Mouse (Mus musculus): ENCODE measurements around the gene Upf2. TPM values are rescaled to one million over a fixed set of nuclear protein-coding genes. Genes with fewer than 3 reads are reported as not detected.

The Upf2 gene
- total RNA-seq (2021), result 10 to 100 TPM; 12.9 to 14.3 TPM

GRCm38 (mm10) chr2:5950766-5951595 lies at the start of gene Upf2:
Upf2 (plus strand) TSS chr2:5951469.
- intact Hi-C loops (cut with DNase I), result loop anchor here (5.0 kb wide), 1 partner anchor 54 kb away; the partner anchor contains the start of gene Sec61a2
- DNase-seq (ENCODE audit: low spot score), result peak; percentile 92

GRCm38 (mm10) chr2:5906092-5906491 lies 45.2 kb upstream of the Upf2 start:
- intact Hi-C loops (cut with DNase I), result no loop called here
- no peak for DNase-seq (ENCODE audit: low spot score)

- no peak for DNase-seq (ENCODE audit: low spot score)
- intact Hi-C loops (cut with DNase I), result no loop called here
Measured at GRCm38 (mm10) chr2:5906625-5907024, 44.6 kb upstream of the Upf2 start.

GRCm38 (mm10) chr2:5911282-5911965 lies 39.8 kb upstream of the Upf2 start:
- intact Hi-C loops (cut with DNase I), result no loop called here
- DNase-seq (ENCODE audit: low spot score), result no peak

- intact Hi-C loops (cut with DNase I), result no loop called here
- DNase-seq (ENCODE audit: low spot score), result no peak
Measured at GRCm38 (mm10) chr2:5922823-5923222, 28.4 kb upstream of the Upf2 start.

- DNase-seq (ENCODE audit: low spot score), result no peak
- intact Hi-C loops (cut with DNase I), result no loop called here
Measured at GRCm38 (mm10) chr2:5923786-5924185, 27.5 kb upstream of the Upf2 start.

- DNase-seq (ENCODE audit: low spot score), result no peak
- intact Hi-C loops (cut with DNase I), result no loop called here
Measured at GRCm38 (mm10) chr2:5927481-5927880, 23.8 kb upstream of the Upf2 start.

GRCm38 (mm10) chr2:5929793-5930192 lies 21.5 kb upstream of the Upf2 start:
- no peak for DNase-seq (ENCODE audit: low spot score)
- intact Hi-C loops (cut with DNase I), result no loop called here

- intact Hi-C loops (cut with DNase I), result no loop called here
- no peak for DNase-seq (ENCODE audit: low spot score)
Measured at GRCm38 (mm10) chr2:5930291-5931054, 20.8 kb upstream of the Upf2 start.

- intact Hi-C loops (cut with DNase I), result no loop called here
Measured at GRCm38 (mm10) chr2:5931938-5932337, 19.3 kb upstream of the Upf2 start.

GRCm38 (mm10) chr2:5934936-5935335 lies 16.3 kb upstream of the Upf2 start:
- intact Hi-C loops (cut with DNase I), result no loop called here
- no peak for DNase-seq (ENCODE audit: low spot score)

More at GRCm38 (mm10) chr2:5931938-5932337, 19.3 kb upstream of the Upf2 start:
- DNase-seq (ENCODE audit: low spot score), result no peak

- DNase-seq (ENCODE audit: low spot score), result no peak
- intact Hi-C loops (cut with DNase I), result no loop called here
Measured at GRCm38 (mm10) chr2:5936068-5936467, 15.2 kb upstream of the Upf2 start.

GRCm38 (mm10) chr2:5936550-5936949 lies 14.7 kb upstream of the Upf2 start:
- DNase-seq (ENCODE audit: low spot score), result no peak
- intact Hi-C loops (cut with DNase I), result no loop called here

GRCm38 (mm10) chr2:5939319-5939718 lies 11.9 kb upstream of the Upf2 start:
- intact Hi-C loops (cut with DNase I), result no loop called here
- DNase-seq (ENCODE audit: low spot score), result no peak

GRCm38 (mm10) chr2:5939911-5940310 lies 11.4 kb upstream of the Upf2 start:
- DNase-seq (ENCODE audit: low spot score), result no peak
- intact Hi-C loops (cut with DNase I), result no loop called here

GRCm38 (mm10) chr2:5940936-5941335 lies 10.3 kb upstream of the Upf2 start:
- DNase-seq (ENCODE audit: low spot score), result no peak
- intact Hi-C loops (cut with DNase I), result no loop called here

- DNase-seq (ENCODE audit: low spot score), result no peak
- intact Hi-C loops (cut with DNase I), result no loop called here
Measured at GRCm38 (mm10) chr2:5941861-5942415, 9.3 kb upstream of the Upf2 start.

GRCm38 (mm10) chr2:5942416-5943032 lies 8.7 kb upstream of the Upf2 start, which contains the start of gene Dhtkd1:
Dhtkd1 (minus strand) TSS chr2:5942792.
- intact Hi-C loops (cut with DNase I), result no loop called here
- peak; percentile 49 for DNase-seq (ENCODE audit: low spot score)

GRCm38 (mm10) chr2:5943071-5943470 lies 8.2 kb upstream of the Upf2 start:
- DNase-seq (ENCODE audit: low spot score), result no peak
- intact Hi-C loops (cut with DNase I), result no loop called here

GRCm38 (mm10) chr2:5945629-5946028 lies 5.6 kb upstream of the Upf2 start:
- intact Hi-C loops (cut with DNase I), result no loop called here
- no peak for DNase-seq (ENCODE audit: low spot score)
